Mouse (Mus musculus) intestine, embryonic 15.5 days (tissue): Measurements from ENCODE around the gene Wfdc17. TPM values are rescaled to one million over a fixed set of nuclear protein-coding genes. Genes with fewer than 3 reads are reported as not detected.
A peak's percentile ranks its signal among the peaks of the same experiment; 100 is the strongest.

Source experiments
- ATAC-seq: fragments of 200-750 bp; cut with Nextera tagmentation; 2 replicates; pipeline ENCODE4 v1.8.0; 2017; ENCODE audit warnings: moderate TSS enrichment, moderate library complexity
- H3K27ac ChIP-seq: fragments of 300-500 bp; sonication (generic); 2 replicates; pipeline ENCODE4 v1.5.1; 2015; ENCODE audit warnings: mild to moderate bottlenecking, inconsistent platforms
- H3K27me3 ChIP-seq: fragments of 300-500 bp; sonication (generic); replicated peaks from 2 replicates; pipeline ENCODE4 v1.6.1; 2015; ENCODE audit warnings: inconsistent platforms
- H3K36me3 ChIP-seq: fragments of 300-500 bp; sonication (generic); 2 replicates; pipeline ENCODE4 v1.6.1; 2015; ENCODE audit warnings: inconsistent platforms
- H3K4me1 ChIP-seq: fragments of 300-500 bp; sonication (generic); replicated peaks from 2 replicates; pipeline ENCODE4 v1.6.1; 2015; ENCODE audit warnings: inconsistent platforms
- H3K4me2 ChIP-seq: fragments of 300-500 bp; sonication (generic); replicated peaks from 2 replicates; pipeline ENCODE4 v1.6.1; 2015; ENCODE audit warnings: mild to moderate bottlenecking, inconsistent platforms
- H3K4me3 ChIP-seq: fragments of 300-500 bp; sonication (generic); replicated peaks from 2 replicates; pipeline ENCODE4 v1.5.1; 2015; ENCODE audit warnings: inconsistent platforms
- H3K9ac ChIP-seq: fragments of 300-500 bp; sonication (generic); 2 replicates; pipeline ENCODE4 v1.6.1; 2015; ENCODE audit warnings: inconsistent platforms
- H3K9me3 ChIP-seq: fragments of 300-500 bp; sonication (generic); 2 replicates; pipeline ENCODE4 v1.6.1; 2016; ENCODE audit warnings: inconsistent platforms
- WGBS: fragments of 180-500 bp; shearing (Covaris S2); methylation state at CpG from one replicate; pipeline ENCODE4 v1.1.7; 2015; 5-methylcytosine and 5-hydroxymethylcytosine counted together
- polyA plus RNA-seq: library from polyadenylated mRNA; unstranded; fragments of >200 nt; fragmentation: Nextera tagmentation; extraction: Ambion mirVana; gene quantifications from 2 replicates; pipeline ENCODE4 v1.2.1, GENCODE M21; 2015

Wfdc17 gene
- polyA plus RNA-seq, 1 experiment from 2014 or later, result 1.9 TPM

DNA sequence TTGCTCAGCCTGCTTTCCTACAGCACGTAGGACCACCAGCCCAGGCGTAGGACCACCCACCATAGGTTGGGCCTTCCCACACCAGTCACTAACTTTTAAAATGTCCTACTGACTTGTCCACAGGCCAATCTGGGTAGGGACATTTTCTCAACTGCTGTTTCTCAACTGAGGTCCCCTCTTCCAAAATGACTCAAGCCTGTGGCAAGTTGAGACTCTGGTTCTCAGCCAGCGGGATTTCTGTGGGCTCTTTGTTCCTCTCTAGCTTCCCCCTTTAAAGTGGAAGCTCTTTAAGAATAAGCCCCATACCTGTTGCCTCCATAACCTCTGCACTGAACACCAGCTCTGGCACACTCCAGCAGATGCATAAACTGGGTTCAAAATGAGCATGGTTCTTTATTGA, 39.7 kb downstream of the Wfdc17 start:
- Histone ChIP-seq H3K36me3 (no peaks in the 10 kb centered on the region), H3K4me3 (no peak overlapping the region), H3K9ac (no peak overlapping the region), H3K9me3 (no peaks in the 10 kb centered on the region), H3K27me3 (no peaks in the 10 kb centered on the region), H3K4me1 (no peaks in the 10 kb centered on the region), H3K4me2 (no peak overlapping the region), H3K27ac (no peak overlapping the region)
- 70% methylated on average over 3 of the region's 3 CpGs for WGBS
- no peak for ATAC-seq

DNA sequence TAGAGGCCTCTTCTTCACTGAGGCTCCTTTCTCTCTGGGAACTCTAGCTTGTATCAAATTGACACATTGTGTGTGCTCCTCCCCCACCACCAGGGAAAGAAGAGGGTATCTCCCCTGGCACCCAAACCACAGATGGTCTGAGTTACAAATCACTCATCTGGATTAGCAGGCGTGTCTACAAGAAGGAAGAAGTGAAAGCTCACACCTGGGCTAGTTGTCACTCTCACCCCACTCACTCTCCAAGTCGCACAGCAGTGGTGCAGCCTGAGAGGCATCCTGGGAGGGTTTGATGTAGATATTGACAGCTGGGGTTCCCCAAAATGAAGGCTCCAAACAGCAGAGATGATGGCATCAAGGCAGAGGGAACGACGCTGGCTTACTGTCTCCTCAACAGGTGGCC, 42.4 kb downstream of the Wfdc17 start:
- no peak overlapping the region for H3K4me3 ChIP-seq
- H3K27ac ChIP-seq, result no peak overlapping the region
- no peaks in the 10 kb centered on the region for H3K9me3 ChIP-seq
- no peaks in the 10 kb centered on the region for H3K27me3 ChIP-seq
- H3K9ac ChIP-seq, result no peak overlapping the region
- no peak overlapping the region for H3K4me2 ChIP-seq
- no peaks in the 10 kb centered on the region for H3K4me1 ChIP-seq
- ATAC-seq, result no peak
- 69% methylated on average over 4 of the region's 4 CpGs for WGBS
- no peaks in the 10 kb centered on the region for H3K36me3 ChIP-seq

DNA sequence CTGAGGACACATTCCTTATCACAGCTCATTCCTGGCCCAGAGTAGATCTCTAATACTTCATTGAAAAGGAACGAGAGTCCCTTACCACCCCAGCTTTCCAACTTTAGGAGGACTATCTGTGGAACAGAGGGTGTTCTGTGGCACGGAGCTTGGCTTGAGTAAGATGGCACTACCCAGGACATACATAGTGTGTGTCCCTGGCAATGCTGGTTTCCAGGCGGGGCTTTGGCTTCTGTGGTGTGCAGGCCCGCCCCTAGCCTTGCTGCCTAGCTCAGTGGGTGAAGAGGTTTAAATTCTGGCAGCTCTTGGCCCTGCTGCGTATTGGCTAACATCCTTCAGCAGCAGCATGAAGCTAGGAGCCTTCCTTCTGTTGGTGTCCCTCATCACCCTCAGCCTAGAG, 42.9 kb downstream of the Wfdc17 start, which contains the start of gene Wfdc21:
TSS of gene Wfdc21 (plus strand) at position 260 of the 400 bp plus-strand sequence.
- Histone ChIP-seq H3K9ac (no peak within 1 kb of the TSS), H3K4me2 (no peak within 1 kb of the TSS), H3K27ac (no peak within 1 kb of the TSS), H3K4me1 (no peaks in the 10 kb centered on the region), H3K4me3 (no peak within 1 kb of the TSS), H3K36me3 (no peaks in the 10 kb centered on the region), H3K9me3 (no peaks in the 10 kb centered on the region), H3K27me3 (no peaks in the 10 kb centered on the region)
- 75% methylated on average over 5 of the region's 5 CpGs for WGBS
- ATAC-seq, result no peak

DNA sequence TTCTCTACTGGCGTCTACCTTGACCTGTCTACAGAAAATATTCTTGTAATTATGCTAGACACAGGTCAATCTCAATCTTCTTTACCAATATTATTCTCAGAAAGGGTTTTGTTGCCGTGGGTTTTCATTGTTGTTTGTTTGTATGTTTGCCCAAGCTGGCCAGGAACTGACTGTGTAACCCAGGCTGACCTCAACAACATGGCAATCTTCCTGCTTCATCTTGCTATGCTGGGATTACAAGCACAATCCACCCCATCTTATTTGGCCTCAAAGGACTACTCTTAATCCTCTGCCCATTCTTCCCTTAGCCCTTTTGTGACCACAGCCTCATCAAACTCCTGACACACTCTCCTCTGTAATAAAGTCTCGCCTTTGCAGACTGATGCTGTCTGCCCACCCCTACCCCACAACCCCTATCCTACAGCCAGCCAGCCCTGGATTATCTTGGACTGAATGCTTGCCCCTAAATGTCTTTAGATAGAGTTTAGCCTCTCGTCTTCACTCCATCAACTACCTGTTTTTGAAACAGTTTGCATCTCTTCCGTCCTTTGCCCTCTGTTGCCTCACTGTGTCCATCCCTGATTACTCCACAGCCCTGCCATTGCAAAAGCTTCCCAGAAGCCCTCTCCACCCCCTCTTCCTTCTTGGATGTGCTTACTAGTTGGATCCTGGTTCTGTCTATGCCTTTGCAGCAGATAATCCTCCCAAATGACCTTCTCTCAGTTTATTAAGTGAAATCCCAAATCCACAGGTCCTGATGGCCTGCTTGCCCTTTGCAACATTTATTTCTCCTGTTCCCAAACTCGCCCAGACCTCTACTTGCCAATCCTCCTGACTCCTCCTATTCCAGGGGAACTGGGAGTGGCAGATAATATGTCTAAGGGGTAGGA, 43.8 kb downstream of the Wfdc17 start:
- H3K36me3 ChIP-seq, result no peaks in the 10 kb centered on the region
- ATAC-seq, result no peak
- 73% methylated on average over 6 of the region's 6 CpGs for WGBS
- H3K4me3 ChIP-seq, result no peak overlapping the region
- no peaks in the 10 kb centered on the region for H3K9me3 ChIP-seq
- no peak overlapping the region for H3K4me2 ChIP-seq
- no peak overlapping the region for H3K27ac ChIP-seq
- 0 out of 2 replicates have a peak, but pooled peaks cover 2% of the 10 kb centered on the region for H3K27me3 ChIP-seq
- no peak overlapping the region for H3K9ac ChIP-seq
- no peaks in the 10 kb centered on the region for H3K4me1 ChIP-seq

DNA sequence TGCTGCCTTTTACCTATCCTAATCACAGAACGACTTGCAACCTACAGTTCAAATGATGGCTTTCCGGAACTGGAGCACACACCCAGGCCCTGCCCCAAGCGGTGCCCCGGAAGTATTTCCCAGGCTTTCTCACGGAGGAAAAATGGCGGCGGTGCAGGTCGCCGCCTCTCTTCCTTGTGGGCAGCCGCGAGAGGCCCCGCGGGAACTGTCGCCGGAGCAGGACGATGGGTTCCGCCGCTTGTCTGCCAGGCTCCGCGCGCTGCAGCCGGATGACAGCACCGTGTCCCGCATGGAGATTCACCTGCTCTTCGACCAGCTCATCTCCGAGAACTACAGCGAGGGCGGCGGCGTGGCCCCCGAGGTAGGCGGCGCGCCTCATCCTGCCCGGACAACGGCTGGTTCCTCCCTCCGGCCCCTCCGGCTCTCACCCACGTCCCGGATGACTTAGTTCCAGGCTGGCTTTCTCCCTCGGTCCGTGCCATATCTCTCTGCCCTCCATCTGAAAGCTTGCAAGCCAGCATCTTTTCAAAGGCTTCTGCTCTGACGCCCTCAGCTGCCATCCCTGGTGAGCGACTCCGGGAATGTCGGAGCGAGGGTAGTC, 49.9 kb downstream of the Wfdc17 start, which contains the start of gene Heatr6:
TSS of gene Heatr6 (plus strand) at position 116 of the 601 bp plus-strand sequence.
- Histone ChIP-seq H3K4me2 (peak within 1 kb of the TSS; percentile 69), H3K27me3 (0 out of 2 replicates have a peak, but pooled peaks cover 2% of the 10 kb centered on the region), H3K9me3 (no peaks in the 10 kb centered on the region), H3K9ac (peak within 1 kb of the TSS; percentile 80), H3K4me3 (peak within 1 kb of the TSS; percentile 79), H3K36me3 (peaks cover 10% of the 10 kb centered on the region; the same call in 1 of the 2 replicates), H3K4me1 (peaks cover 4% of the 10 kb centered on the region; the same call in 1 of the 2 replicates), H3K27ac (peak within 1 kb of the TSS; percentile 84)
- ATAC-seq, result peak; percentile 98
- under 1% methylated on average over 47 of the region's 47 CpGs for WGBS

DNA sequence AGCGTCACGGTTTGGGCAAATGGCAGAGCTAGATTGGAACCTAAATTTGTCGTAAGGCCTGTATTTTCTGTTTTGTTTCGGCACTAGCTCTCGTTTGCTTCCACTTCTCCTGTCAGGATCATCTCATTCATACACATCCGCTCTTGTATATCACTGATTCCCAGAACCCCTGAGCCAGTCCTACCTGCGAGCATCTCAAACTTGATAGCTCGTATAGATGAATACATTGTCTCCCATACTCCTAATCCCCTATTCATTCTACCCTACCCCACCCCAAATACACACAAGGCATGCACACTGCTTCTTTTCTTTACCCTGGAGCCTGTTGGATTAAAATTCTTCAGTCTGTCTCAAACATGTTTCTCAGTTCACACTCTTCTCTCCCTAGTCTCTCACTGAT, 50.4 kb downstream of the Wfdc17 start:
- 3% methylated on average over 8 of the region's 8 CpGs for WGBS
- peaks cover 4% of the 10 kb centered on the region; the same call in 1 of the 2 replicates for H3K4me1 ChIP-seq
- ATAC-seq, result no peak
- H3K9me3 ChIP-seq, result no peaks in the 10 kb centered on the region
- peaks cover 14% of the 10 kb centered on the region for H3K36me3 ChIP-seq
- peak overlapping the region; percentile 84; the same call in 1 of the 2 replicates for H3K27ac ChIP-seq
- 0 out of 2 replicates have a peak, but pooled peaks cover 2% of the 10 kb centered on the region for H3K27me3 ChIP-seq
- peak overlapping the region; percentile 79 for H3K4me3 ChIP-seq
- H3K4me2 ChIP-seq, result peak overlapping the region; percentile 69
- H3K9ac ChIP-seq, result peak overlapping the region; percentile 80

Other genes starting within 250 kb of the Wfdc17 start
- gene Mmp28, start 240.9 kb upstream of the Wfdc17 start, polyA plus RNA-seq, result 1.4 and 1.5 TPM in 2 replicates
- 12.9 and 13.9 TPM in 2 replicates for gene Taf15, start 230.9 kb upstream of the Wfdc17 start, polyA plus RNA-seq
- not detected in 2 replicates for gene Heatr9, start 181.8 kb upstream of the Wfdc17 start, polyA plus RNA-seq
- 3.1 and 3.7 TPM in 2 replicates for gene Ccl5, start 173.5 kb upstream of the Wfdc17 start, polyA plus RNA-seq
- gene Ccl9, start 125.4 kb upstream of the Wfdc17 start, polyA plus RNA-seq, result 29.4 and 35.4 TPM in 2 replicates
- 13.3 and 17.0 TPM in 2 replicates for gene Ccl6, start 110.9 kb upstream of the Wfdc17 start, polyA plus RNA-seq
- gene Rpl9-ps1, start 58.4 kb upstream of the Wfdc17 start, polyA plus RNA-seq, result not detected in 2 replicates
- 0.58 and 0.68 TPM in 2 replicates for gene Ccl3, start 54.6 kb upstream of the Wfdc17 start, polyA plus RNA-seq
- 0.35 and 0.38 TPM in 2 replicates for gene Ccl4, start 41.4 kb upstream of the Wfdc17 start, polyA plus RNA-seq
- gene Wfdc18, start 5.0 kb downstream of the Wfdc17 start, polyA plus RNA-seq, result 0.50 TPM in 1 of 2 replicates, not detected in the other
- 2.4 TPM in 1 of 2 replicates, not detected in the other for gene Wfdc21, start 42.9 kb downstream of the Wfdc17 start, polyA plus RNA-seq
- 19.1 and 19.7 TPM in 2 replicates for gene Heatr6, start 49.7 kb downstream of the Wfdc17 start, polyA plus RNA-seq
- 9.3 and 11.2 TPM in 2 replicates for gene Hnf1b, start 146.1 kb downstream of the Wfdc17 start, polyA plus RNA-seq
- gene Ddx52, start 238.1 kb downstream of the Wfdc17 start, polyA plus RNA-seq, result 28.4 and 31.2 TPM in 2 replicates